Mouse (Mus musculus) limb, embryonic 10.5 days (tissue): ENCODE measurements around the gene Asb17. TPM values are rescaled to one million over a fixed set of nuclear protein-coding genes. Genes with fewer than 3 reads are reported as not detected.
"Not testable (repeated sequence)": the region's sequence is repeated elsewhere in the genome, so short reads cannot be mapped to it uniquely, and the experiment has no call there.

Source experiments
- DNase-seq: peaks from one replicate; pipeline ENCODE4 v3.0.0-alpha.2; 2017; ENCODE audit warnings: low spot score
- H3K27ac ChIP-seq: fragments of 300-500 bp; sonication (generic); 2 replicates; pipeline ENCODE4 v1.5.1; 2016; ENCODE audit warnings: mild to moderate bottlenecking
- H3K27me3 ChIP-seq: fragments of 300-500 bp; sonication (generic); 2 replicates; pipeline ENCODE4 v1.6.1; 2016; ENCODE audit warnings: low read depth, mild to moderate bottlenecking; ENCODE audit not compliant: poor library complexity, severe bottlenecking
- H3K36me3 ChIP-seq: fragments of 300-500 bp; sonication (generic); 2 replicates; pipeline ENCODE4 v1.6.1; 2016; ENCODE audit warnings: mild to moderate bottlenecking, moderate library complexity
- H3K4me1 ChIP-seq: fragments of 300-500 bp; sonication (generic); 2 replicates; pipeline ENCODE4 v1.6.1; 2016
- H3K4me3 ChIP-seq: fragments of 300-500 bp; sonication (generic); 2 replicates; pipeline ENCODE4 v1.5.1; 2016; ENCODE audit warnings: mild to moderate bottlenecking, moderate library complexity
- H3K9me3 ChIP-seq: fragments of 300-500 bp; sonication (generic); replicated peaks from 2 replicates; pipeline ENCODE4 v1.6.1; 2016; ENCODE audit warnings: mild to moderate bottlenecking
- WGBS: fragments of 180-500 bp; shearing (Covaris S2); methylation state at CpG from one replicate; pipeline ENCODE4 v1.1.7; 2016; 5-methylcytosine and 5-hydroxymethylcytosine counted together
- polyA plus RNA-seq: library from polyadenylated mRNA; unstranded; fragments of >200 nt; fragmentation: Nextera tagmentation; extraction: Ambion mirVana; gene quantifications from 2 replicates; pipeline ENCODE4 v1.2.1, GENCODE M21; 2016

Gene Asb17
- polyA plus RNA-seq, 1 experiment from 2014 or later = 0.31 TPM

DNA sequence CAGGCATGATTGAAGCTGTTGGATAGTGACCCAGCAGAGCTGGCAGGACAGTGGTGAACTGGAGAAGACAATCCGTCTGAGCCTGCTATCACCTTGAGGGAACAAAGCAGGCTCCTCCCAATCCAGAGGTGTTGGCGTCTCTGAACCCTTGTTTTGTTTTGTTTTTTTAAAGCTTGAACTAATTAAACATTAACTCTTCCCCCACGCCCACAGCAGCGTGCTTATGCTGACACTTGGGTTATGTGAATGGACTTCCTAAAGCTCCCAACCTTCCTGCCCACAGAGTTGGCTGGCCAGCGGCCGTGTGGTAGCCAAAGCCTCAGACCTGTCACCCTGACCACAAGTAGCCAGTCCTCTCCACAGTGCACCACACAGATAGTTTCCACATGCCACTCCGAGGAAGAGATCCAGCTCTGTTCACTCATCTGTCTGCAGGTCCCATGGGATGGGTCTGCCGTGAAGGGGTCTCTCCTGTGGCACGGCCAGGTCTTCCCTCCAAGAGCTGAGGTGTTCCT, 26.6 kb upstream of the Asb17 start:
- DNase-seq = no peak
- Histone ChIP-seq H3K27me3 (no peaks in the 10 kb centered on the region), H3K36me3 (no peaks in the 10 kb centered on the region), H3K9me3 (no peaks in the 10 kb centered on the region), H3K4me1 (no peaks in the 10 kb centered on the region; the same call in 1 of the 2 replicates), H3K27ac (no peak overlapping the region), H3K4me3 (no peak overlapping the region)
- WGBS = 81% methylated on average over 9 of the region's 9 CpGs

DNA sequence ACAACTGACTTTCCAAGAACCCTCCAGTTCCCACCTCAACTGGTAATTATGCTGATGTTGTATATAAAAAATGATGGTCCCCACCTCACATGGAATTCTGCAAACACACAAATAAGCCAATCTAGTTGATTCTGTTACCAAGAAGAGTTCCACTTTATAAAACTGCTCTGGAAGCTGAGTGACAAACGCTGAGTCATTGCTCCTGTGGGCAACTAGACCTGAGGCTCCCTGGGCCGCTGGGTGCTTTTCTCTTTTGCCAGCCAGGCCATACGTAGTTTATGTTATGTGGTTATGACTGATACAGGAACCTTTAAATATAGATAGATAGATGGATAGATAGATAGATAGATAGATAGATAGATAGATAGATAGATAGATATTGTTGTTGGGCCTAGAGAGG, 25.3 kb upstream of the Asb17 start:
- WGBS = 95% methylated on average over 3 of the region's 3 CpGs
- Histone ChIP-seq H3K36me3 (no peaks in the 10 kb centered on the region), H3K27ac (no peak overlapping the region), H3K4me1 (no peaks in the 10 kb centered on the region; the same call in 1 of the 2 replicates), H3K4me3 (no peak overlapping the region), H3K27me3 (no peaks in the 10 kb centered on the region), H3K9me3 (no peaks in the 10 kb centered on the region)
- DNase-seq = no peak

DNA sequence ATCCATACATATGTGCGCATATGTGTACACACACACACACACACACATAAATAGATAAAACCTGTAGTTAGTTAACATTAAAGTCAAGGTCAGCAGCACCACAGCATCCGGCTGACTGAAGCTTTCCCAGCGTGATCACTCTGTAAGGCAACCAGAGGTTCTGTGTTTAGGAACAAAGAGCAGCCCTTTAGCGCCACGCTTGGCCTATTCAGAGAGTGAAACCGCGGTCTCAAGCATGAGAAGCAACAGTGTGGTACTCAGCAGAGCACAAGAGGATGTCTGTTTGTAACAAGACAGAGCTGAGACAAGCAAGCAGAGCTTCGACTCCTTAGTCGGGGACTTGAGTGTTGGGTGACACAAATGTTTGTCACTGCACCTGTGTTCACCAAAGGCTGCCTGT, 24.6 kb upstream of the Asb17 start:
- no peaks in the 10 kb centered on the region for H3K27me3 ChIP-seq
- no peaks in the 10 kb centered on the region; the same call in 1 of the 2 replicates for H3K4me1 ChIP-seq
- DNase-seq = no peak
- 91% methylated on average over 9 of the region's 9 CpGs for WGBS
- H3K36me3 ChIP-seq = no peaks in the 10 kb centered on the region
- H3K4me3 ChIP-seq = no peak overlapping the region
- no peak overlapping the region for H3K27ac ChIP-seq
- H3K9me3 ChIP-seq = no peaks in the 10 kb centered on the region

DNA sequence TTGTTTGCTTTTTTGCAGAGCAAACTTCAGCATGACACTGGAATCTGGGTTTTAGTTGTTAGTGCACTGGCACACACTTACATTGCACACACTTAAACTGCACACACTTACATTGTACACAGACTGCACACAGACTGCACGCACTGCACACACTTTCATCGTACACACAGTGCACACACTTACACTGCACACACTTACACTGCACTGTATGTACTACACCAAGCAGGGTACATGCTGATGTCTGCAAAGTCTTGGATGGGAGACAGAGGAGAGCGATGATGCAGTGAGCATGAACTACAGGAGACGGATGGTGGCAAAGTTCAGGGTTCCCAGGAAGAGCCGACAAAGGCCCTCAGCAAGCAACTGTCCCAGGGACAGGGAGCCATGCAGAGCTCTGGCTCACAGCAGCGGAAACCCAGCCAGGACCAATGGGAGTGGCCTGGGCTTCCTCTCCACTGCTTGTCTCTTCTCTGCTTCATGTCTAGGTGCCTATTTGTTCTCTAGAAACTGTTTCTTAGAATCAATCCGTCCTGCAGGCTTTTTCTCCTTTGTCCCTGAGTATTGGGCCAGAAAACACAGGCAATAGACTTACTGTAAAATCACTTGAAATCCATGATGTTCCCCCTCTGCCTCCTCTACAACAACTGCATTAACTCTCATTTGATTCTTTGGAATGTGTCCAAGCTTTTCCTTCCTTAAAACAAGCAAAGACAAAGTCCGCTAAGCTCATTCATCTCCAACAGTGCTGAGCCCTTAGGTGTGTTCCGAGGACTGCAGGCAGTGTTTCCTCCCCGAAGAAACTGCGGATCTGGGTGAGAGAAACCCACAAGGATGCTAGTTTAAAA, 20.1 kb upstream of the Asb17 start:
- 89% methylated on average over 11 of the region's 11 CpGs for WGBS
- no peak for DNase-seq
- Histone ChIP-seq H3K4me3 (no peak overlapping the region), H3K36me3 (no peaks in the 10 kb centered on the region), H3K9me3 (no peaks in the 10 kb centered on the region), H3K27ac (no peak overlapping the region), H3K27me3 (no peaks in the 10 kb centered on the region), H3K4me1 (0 out of 2 replicates have a peak, but pooled peaks cover 5% of the 10 kb centered on the region)

DNA sequence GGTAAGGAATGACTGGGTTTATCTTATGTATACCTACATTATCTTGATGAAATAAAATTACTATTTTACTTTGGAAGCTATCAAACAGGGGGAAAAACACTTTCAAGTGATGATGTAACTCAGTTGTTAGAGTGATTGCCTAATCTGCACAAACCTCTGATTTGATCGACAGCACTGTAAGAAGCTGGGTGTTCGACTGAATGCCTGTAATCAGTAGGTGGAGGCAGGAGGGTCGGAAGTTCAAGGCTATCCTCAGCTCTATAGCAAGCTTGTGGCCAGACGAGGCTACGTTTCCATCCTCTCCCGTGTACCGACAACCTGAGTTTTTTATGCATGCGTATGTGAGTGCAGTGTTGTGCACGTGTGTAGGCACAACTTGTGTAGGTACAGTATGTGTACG, 18.8 kb upstream of the Asb17 start:
- H3K4me1 ChIP-seq = 0 out of 2 replicates have a peak, but pooled peaks cover 5% of the 10 kb centered on the region
- no peaks in the 10 kb centered on the region for H3K36me3 ChIP-seq
- H3K9me3 ChIP-seq = no peaks in the 10 kb centered on the region
- no peaks in the 10 kb centered on the region for H3K27me3 ChIP-seq
- no peak overlapping the region for H3K4me3 ChIP-seq
- no peak overlapping the region for H3K27ac ChIP-seq
- no peak for DNase-seq
- WGBS = 93% methylated on average over 10 of the region's 10 CpGs

DNA sequence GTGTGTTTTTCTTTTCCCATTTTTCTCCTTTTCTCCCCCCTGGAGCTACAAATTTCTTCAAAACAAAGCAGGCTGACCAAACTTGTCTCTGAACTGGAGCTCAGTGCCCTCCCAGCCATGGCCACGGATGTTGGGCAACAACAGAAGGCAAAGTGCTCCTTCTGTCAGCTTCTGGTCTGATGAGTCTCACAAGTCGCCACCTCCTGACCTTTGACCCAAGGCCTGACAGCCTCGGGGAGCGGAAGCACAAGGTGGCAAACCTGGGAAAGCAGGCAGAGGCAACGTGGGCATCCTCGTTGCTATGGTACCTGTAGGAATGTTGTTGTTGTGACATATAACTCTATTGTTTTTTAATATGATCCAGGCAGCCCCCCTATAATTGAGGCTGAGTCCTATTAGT, 17.4 kb upstream of the Asb17 start:
- no peak overlapping the region for H3K4me3 ChIP-seq
- 38% methylated on average over 6 of the region's 6 CpGs for WGBS
- no peaks in the 10 kb centered on the region for H3K27me3 ChIP-seq
- H3K36me3 ChIP-seq = no peaks in the 10 kb centered on the region
- H3K9me3 ChIP-seq = no peaks in the 10 kb centered on the region
- 0 out of 2 replicates have a peak, but pooled peaks cover 9% of the 10 kb centered on the region for H3K4me1 ChIP-seq
- DNase-seq = no peak
- no peak overlapping the region for H3K27ac ChIP-seq

DNA sequence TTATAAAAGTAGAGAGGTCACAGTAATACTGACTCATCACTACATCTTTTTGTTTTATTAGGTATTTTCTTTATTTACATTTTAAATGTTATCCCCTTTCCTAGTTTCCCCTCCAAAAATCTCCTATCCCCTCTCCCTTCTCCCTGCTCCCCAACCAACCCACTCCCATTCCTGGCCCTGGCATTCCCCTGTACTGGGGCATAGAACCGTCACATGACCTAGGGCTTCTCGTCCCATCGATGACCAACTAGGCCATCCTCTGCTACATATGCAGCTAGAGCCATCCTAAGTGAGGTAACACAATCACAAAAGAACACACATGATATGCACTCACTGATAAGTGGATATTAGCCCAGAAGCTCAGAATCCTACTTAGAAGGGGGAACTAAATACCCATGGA, 14.2 kb upstream of the Asb17 start:
- not testable (repeated sequence) for DNase-seq, H3K27ac ChIP-seq, H3K27me3 ChIP-seq, H3K36me3 ChIP-seq, H3K4me3 ChIP-seq, H3K9me3 ChIP-seq
- peaks cover 12% of the 10 kb centered on the region; the same call in 1 of the 2 replicates for H3K4me1 ChIP-seq
- WGBS = 95% methylated on average over 3 of the region's 3 CpGs

DNA sequence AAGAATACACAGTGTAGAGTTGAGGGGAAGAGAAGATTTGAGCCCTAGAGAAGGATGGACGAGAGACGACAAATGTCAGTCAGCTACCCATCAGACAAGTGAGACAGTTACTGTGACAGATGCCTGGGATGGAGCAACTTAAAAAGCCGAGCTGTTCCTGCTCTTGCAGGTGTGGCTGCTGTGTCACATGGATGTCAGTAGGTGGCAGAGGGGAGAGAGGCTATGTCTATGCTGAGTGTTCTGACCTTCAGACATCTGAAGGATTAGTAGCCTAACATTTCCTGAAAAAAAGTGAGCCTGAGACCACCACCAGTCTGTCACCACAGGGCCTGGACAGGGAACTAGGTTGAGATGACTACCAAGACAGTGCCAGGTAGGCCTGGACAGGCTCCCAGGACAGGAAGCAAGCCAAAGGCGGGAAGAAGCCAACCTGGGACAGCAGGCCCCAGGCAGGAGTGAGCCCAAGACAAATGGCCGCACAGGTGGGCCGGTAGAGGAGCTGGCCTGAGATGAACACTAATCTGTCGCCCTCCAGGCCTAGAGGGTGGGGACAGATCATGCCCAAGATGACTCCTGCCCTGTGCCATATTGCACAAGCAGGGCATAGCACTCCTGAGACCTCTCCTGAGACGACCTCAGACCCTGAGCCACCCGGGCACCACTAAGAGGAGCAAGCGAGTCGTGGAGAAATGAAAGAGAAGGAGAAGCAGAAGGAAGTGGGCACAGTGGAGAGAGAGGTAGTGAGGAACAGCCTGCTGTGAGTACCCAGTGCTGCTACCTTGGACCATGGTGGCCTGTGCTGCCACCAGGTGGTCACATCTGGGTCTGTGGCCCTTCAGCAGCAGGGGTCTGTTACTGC, 12.8 kb upstream of the Asb17 start:
- DNase-seq = peak; percentile 47
- H3K9me3 ChIP-seq = no peaks in the 10 kb centered on the region
- H3K4me1 ChIP-seq = peaks cover 12% of the 10 kb centered on the region; the same call in 1 of the 2 replicates
- 76% methylated on average over 11 of the region's 11 CpGs for WGBS
- no peak overlapping the region for H3K4me3 ChIP-seq
- H3K36me3 ChIP-seq = no peaks in the 10 kb centered on the region
- peak overlapping the region; percentile 53; the same call in 1 of the 2 replicates for H3K27ac ChIP-seq
- H3K27me3 ChIP-seq = no peaks in the 10 kb centered on the region

DNA sequence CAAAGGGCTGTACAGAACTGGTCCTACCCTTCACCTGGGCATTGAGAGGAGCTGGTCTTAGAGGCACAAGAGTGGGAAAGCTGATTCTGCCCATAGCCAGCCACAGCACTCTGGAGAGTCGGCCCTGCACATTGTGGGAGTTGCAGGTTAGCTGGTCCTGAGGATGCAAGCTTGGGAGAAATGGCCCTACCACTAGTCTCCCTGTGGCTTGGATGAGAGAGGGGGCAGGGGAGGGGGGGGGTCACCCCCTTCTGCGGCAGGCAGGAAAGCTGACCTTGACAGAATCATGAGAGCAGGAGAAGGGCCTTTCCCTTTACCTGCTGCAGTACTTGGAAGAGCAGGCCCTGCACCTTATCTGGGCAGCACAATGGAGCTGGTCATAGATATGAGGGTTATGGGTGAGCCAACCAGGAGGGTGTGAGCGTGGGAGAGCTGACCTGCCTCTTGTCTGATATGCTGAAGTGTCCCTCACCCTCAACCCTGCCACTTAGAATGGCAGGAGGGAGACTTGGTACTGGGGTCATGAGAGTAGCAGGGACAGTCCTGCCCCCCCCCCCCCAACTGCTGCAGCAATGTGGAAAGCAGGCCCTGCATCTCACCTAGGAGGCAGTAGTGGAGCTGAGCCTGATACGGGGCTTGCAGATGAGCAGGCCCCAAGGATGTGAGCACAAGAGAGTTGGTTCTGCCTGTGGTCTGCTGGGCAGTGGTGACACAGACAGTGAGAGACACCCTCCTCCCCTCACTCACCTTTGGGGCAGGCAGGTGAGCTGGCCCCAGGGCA, 11.9 kb upstream of the Asb17 start:
- Histone ChIP-seq H3K36me3 (no peaks in the 10 kb centered on the region), H3K9me3 (no peaks in the 10 kb centered on the region), H3K27ac (peak overlapping the region; percentile 53; the same call in 1 of the 2 replicates), H3K4me3 (no peak overlapping the region), H3K27me3 (no peaks in the 10 kb centered on the region), H3K4me1 (peaks cover 7% of the 10 kb centered on the region; the same call in 1 of the 2 replicates)
- no peak for DNase-seq
- 72% methylated on average over 4 of the region's 4 CpGs for WGBS

DNA sequence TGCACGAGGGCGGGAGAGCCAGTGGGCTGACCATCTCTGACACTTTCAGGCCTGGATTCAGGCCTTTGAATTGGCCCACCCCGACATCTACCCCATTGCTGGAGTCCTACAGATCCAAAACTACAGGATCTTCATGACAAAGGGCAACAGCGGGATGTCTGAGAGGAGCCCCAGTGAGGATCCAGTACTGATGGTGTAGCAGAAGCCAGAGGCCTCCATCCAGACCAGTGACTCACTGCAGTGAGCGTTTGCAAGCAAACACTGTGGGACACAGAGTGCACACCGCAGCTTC, 11.4 kb upstream of the Asb17 start:
- no peak overlapping the region for H3K4me3 ChIP-seq
- 59% methylated on average over 6 of the region's 6 CpGs for whole genome bisulfite sequencing
- H3K4me1 ChIP-seq = peaks cover 11% of the 10 kb centered on the region
- H3K9me3 ChIP-seq = no peaks in the 10 kb centered on the region
- H3K36me3 ChIP-seq = no peaks in the 10 kb centered on the region
- H3K27me3 ChIP-seq = no peaks in the 10 kb centered on the region
- peak overlapping the region; percentile 25; the same call in 1 of the 2 replicates for H3K27ac ChIP-seq
- peak; percentile 19 for DNase-seq

DNA sequence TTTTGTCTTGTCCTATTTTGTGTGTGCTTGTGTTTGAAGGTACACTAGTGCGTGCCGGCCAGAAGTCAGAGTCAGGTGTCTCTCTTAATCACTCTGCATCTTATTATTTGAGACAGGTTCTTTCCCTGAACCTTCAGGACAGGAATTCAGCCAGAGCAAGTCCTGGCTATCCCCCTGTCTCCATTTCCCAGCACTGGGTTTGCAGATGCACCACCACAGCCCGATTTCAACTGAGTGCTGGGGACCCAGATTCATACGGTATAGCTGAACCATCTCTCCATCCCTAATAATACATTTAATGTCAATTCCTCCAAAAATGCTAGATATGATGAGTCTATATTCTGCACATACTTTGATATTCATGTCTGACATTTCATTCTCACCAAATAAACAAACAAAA, 9.9 kb upstream of the Asb17 start:
- 88% methylated on average over 4 of the region's 4 CpGs for WGBS
- no peaks in the 10 kb centered on the region for H3K9me3 ChIP-seq
- no peaks in the 10 kb centered on the region for H3K27me3 ChIP-seq
- H3K4me1 ChIP-seq = peaks cover 12% of the 10 kb centered on the region
- no peak overlapping the region for H3K4me3 ChIP-seq
- no peaks in the 10 kb centered on the region for H3K36me3 ChIP-seq
- no peak for DNase-seq
- no peak overlapping the region for H3K27ac ChIP-seq

DNA sequence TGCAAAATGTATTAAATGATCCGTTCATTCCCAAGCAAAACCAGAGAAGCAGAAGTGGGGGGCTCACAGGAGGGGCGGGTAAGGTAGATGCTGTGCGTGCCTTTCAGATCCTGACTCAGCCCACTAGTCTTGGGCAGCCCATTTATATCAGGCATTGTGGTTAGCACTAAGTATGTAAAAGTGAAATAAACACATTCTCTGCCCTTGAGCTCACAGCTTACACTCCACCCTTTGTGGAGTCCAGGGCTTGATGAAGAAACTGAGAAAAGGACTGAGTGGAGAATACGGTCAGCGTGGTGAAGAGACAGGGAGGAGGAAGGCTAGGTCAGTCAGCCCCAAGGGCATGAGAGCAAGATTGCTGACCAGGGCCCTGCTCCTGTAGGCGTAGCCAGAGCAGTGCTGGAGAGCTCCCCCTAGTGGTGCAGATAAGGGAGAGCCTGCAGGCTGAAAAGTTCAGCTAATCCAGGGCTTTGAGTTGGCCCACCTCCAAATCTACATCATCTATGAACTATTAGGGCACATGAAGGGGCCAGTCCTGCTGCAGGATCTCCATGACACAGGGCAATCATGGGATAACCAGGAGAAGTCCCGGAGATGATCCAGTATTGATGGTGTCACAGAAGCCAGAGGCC, 8.4 kb upstream of the Asb17 start:
- Histone ChIP-seq H3K27me3 (no peaks in the 10 kb centered on the region), H3K27ac (no peak overlapping the region), H3K36me3 (no peaks in the 10 kb centered on the region), H3K4me1 (peaks cover 12% of the 10 kb centered on the region), H3K9me3 (no peaks in the 10 kb centered on the region), H3K4me3 (no peak overlapping the region)
- DNase-seq = peak; percentile 72
- 61% methylated on average over 7 of the region's 7 CpGs for WGBS
